Mouse (Mus musculus) 3T3-L1 (cell line): ENCODE measurements at regions not wholly inside any gene's neighbourhood (a gene's known extent, or its start where the extent isn't known, plus 50 kb on each side); places are given as distances from the start of the nearest gene placed in this dataset.

ENCODE experiments used
- DNase-seq: peaks from one replicate; pipeline ENCODE4 v3.0.0-alpha.2; 2015; ENCODE audit warnings: low read depth, low spot score

DNA sequence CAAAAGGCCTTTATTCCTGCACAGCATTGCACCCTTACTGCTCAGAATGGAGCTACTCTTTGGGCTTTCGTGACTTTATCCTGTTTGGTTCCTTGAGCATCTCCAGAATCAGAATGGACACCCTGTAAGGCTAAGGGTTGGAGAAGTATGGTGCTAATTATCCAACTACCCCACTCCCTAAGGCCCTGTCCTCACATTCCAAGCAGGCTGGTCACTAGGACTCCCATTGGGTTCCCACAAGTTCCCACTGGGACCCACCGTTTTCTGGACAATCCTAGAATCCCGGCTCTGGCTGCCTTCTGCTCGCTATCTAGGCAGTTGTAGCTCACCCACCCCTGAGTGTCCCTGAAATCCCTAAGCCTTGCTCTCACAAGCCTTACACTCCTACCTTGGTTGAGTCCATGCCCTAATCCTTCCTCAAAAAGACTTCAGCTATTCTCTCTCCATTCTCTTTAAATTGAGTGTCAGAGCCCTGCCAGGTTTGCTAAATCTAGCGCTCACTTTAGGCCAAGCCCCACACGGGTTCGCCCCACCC, 146.1 kb downstream of the Efcab1 start:
- DNase-seq: peak; percentile 67

DNA sequence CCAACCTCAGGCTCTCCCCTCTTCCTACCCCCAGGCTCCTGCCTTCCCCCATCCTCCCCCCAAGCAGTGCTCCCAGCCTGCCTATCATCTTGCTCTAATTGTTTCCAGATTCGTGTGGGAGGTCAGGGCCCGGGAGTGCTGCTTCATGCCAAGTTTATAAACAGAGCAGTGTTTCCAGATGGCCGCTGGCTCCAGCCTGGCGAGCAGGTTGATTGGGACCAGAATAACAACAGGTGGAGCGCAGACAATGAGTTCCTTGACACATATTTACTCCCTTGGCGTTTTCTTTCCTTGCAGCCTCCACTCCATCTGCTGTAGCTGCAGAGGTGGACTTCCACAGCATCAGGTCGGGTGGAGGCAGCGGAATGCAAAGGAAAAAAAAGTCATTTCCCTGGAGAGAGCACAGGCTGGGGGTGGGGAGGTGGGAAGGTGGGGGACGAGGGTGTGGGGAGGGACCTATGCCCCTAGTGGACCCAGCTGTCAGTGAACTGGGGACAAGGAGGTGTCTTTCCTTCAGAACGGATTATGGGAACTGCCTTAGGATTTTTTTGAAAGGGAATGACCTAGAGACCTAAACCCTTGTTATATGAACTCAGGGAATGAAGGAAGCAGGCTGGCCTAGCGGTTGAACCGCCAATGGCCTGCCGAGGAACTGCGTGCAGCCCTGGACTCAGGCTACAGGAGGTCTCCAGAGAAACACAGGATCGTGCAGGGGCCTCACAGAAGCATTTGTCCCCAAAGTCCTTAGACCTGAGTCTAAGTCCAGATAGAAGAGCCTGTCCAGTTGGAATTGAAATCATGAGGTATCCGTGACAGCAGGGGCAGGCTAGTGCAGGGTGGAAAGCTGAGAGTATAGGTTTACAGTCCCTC, 146.8 kb downstream of the Efcab1 start:
- peak; percentile 94 for DNase-seq

- peak; percentile 35 for DNase-seq
Measured at GRCm38 (mm10) chr16:15053840-15054239, 147.4 kb downstream of the Efcab1 start.

GRCm38 (mm10) chr16:15054306-15055001, 148.0 kb downstream of the Efcab1 start:
- peak; percentile 56 for DNase-seq

DNA sequence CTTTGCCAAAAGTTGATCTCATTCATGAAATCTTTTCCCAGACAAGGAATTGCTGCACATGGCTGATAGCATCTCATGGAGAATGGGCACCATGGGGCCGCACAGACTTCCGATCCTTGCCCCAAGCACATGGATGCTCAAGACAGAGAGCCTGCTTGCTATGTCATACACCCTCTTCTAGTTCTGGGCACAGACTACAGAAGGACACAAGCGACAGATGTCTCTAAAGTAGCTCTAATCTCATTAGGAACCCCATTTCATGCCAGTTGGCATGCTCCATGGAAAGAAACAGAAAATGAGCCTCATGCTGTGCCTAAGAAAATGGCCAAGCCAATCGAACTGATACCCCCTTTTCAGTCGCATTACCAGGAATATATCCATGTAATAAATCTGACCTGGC, 149.3 kb downstream of the Efcab1 start:
- DNase-seq: no peak

GRCm38 (mm10) chr16:15070485-15070960, 164.1 kb downstream of the Efcab1 start:
- DNase-seq: peak; percentile 83

GRCm38 (mm10) chr16:15074407-15074806, 168.0 kb downstream of the Efcab1 start:
- peak; percentile 56 for DNase-seq

DNA sequence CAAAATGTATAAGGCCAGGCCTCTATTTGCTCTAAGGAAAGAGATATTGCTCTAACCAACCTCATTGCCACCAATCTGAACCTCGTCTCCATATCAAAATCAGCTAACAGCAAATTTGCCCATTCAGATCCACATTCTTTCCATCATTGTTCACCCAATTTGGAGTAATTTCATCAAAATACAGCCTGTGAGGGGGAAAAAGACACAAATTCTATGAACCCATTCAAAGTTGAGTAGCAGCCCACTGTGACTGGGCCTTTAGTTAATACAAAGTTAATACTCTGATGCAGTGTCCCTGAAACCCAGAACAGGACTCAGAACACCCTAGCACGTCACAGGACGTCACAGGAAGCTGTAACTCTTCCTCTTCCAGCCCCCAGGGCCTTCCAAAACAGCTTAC, 177.3 kb downstream of the Efcab1 start:
- peak; percentile 20 for DNase-seq

DNA sequence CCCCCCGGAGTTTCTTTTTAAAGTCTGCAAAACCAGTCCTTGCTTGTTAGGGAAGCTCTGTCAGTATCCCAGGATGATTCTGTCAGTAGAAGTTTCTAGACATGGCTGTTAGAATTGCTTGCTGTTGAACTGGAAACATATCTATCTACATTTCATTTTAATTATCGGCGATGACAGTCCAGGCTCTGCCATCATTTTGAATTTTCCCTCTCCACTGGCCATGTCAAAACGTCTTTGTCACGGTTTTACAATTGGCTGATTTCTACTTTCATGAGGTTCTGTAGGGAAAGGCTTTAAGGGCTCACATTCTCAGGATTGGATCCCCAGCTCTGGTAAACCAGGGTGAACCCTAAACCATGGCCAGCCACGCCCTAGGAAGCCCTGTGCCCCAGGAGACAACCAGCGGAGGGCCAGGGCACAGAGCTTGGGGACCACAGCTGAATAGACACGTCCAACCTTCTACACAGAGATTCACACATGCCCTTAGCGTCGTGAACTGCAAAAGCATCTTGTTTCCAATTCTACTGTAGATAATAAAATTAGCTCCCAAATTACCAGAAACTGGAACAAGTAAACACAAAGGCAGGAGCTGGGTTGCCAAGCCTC, 177.8 kb downstream of the Efcab1 start:
- peak; percentile 62 for DNase-seq

DNA sequence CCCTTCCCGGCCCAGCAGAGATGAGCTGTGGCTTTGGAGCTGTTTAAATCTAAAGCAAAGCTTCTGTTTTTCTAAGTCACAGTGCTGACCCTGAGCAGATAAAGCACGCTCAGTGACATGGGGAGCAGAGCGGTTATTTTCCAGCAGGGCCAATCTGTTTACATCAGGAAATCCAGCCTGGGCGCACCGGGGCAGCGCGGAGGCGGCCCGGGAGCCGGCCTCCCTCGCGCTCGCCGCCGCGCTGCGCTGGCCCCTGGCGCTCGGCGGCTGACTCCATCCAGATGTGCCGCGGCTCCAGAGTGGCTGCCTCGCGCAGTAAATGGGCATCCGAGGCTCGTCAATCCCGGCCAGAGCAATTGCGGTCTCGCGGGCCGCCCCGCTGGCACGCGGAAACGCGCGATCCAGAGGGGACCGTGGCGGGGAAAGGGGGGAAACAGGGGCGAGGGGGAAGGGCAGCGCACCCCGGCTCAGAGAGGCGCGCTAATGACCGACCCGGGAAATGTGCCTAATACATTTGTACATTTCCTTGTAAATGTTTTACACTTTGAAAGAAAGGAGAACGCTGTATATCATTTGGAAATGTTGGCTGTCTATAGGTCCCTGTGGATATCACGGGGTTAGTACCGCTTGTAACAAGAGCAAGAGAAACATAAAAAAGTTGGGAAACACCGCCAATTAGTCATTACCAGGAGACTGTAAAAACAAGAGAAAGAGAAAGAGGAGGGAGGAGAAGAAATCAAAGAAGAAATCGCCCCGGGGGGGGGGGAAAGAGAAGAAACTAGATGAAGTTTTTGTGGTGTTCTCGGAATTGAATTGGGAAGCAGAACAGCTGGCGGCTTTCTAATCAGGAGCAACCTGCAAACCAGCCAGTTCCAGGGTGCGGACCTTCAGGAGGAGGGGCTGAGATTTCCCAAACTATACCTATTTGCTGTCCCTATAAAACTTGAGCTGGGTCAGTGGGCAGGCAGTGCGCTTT, 178.6 kb downstream of the Efcab1 start:
- peak; percentile 86 for DNase-seq

DNA sequence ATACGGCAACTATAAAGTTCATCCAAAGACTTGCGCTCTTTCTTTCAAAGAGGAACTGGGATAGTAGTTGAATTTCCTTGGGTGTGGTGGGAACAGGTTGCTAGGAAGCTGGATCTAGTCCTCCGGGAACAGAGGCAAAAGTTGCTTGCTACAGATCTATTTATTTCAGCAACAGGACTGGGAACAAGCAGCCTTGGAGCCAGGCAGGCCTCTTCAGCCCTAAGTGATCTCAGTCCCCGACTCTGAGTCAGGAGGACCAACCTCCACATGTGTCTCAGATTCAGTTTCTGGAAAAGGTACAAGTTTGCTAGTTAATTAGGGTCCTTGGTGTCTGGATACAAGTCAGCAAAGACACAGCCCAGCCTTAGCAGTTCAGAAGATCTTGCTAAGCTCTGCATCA, 180.2 kb downstream of the Efcab1 start:
- DNase-seq: peak; percentile 34

DNA sequence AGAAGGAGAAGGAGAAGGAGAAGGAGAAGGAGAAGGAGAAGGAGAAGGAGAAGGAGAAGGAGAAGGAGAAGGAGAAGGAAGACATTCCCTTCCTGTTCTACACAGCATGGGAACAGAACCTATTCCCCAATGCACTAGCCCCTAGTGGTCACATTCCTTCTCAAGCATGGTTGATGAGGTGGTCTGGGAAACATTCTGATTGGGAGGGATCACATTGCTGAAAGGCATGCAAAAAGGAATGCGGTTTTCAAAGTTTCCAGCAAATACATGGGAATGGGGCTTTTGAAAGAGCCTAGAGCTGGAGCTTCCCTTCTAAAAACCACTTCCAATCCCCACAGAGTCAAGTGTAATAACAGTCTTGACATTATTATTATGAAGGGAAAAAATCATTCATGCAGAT, 197.5 kb downstream of the Efcab1 start:
- peak; percentile 36 for DNase-seq

DNA sequence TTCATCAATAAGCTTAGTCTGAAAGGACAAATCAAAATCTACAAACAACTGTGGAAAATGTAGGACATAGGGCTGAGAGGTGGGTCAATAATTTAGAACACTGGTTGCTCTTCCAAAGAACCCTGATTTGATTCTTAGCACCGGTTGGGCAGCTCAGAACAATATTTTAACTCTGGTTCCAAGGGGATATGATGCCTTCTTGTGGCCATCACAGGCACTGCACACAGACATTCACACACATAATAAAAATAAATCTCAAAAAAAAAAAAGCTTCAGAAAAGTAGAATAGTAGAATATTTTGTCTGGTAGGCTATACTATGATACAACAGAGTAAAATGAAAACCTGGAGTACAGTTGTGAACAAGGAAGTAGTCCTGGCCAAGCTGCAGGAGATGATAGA, 200.8 kb downstream of the Efcab1 start:
- no peak for DNase-seq

GRCm38 (mm10) chr16:15113131-15113530, 204.1 kb upstream of the Gm21897 start:
- DNase-seq: peak; percentile 56

DNA sequence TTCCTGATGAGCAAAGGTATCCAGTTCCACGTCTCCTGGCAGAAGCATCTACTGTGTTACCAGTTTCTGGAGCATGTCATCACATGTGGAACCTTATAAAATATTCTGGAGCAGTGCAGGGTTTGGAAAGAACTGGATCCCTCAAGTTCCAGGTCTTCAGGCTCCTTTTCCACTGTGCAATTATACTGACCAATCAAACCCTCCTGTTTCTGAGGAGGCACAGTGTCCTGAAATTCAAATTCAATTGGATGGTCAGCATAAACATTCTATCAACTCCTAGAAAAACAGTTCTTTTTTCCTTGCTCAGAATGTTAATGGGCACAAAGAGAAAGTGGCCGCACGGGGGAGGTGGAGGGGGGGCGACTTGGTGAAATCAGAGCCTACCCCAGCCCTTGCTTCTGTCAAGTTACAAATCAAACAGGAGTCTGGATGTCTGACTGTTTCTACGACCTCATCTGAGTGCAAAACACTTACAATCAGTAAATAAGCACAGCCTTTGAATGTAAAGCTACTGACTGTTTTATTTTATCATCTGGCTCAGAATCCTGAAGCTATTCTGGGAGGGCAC, 203.2 kb upstream of the Gm21897 start:
- no peak for DNase-seq

GRCm38 (mm10) chr16:15114574-15115230, 202.6 kb upstream of the Gm21897 start:
- no peak for DNase-seq

DNA sequence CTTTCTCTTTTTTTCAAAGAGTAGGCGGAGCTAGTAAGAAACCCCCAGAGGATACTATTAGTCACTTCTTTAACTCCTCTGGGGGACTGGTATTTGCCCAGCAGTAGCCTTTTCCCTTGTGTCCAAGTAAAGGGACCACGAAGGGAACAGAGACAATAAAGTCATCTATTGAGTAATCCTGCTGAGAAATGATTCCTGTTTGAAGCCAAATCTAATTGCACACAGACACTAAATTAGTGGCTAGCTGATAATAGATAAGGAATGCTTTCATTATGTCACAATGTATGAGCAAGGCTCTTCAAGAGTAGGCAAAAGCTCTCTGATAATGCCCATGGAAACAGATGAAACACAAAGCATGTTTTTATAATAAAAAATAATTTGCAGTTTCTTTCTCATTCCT, 201.9 kb upstream of the Gm21897 start:
- DNase-seq: peak; percentile 39

GRCm38 (mm10) chr16:15119799-15120198, 197.5 kb upstream of the Gm21897 start:
- DNase-seq: peak; percentile 78

DNA sequence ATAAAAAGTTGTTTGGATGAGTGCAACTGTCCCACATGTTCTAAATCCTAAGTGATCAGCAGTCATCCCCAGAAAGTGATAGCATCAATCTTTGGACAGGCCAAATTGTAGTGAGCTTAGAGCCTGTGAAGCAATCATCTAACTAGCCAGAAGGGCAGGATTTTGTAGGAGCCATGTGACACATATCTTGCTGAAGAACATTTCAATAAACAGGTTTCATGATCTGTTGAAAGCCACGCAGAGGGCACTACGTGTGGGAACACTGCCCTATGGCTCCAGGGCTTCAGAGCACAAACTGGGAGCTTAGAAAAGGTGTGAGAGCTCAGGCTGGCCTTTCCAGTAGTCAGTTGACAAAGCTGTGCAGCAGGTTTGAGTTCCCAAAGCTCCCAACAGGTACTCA, 188.3 kb upstream of the Gm21897 start:
- DNase-seq: no peak

- no peak for DNase-seq
Measured at GRCm38 (mm10) chr16:15129806-15130205, 187.5 kb upstream of the Gm21897 start.
